38 mouse cellular contexts compared by ENCODE assay signal in the genomic region with DNA sequence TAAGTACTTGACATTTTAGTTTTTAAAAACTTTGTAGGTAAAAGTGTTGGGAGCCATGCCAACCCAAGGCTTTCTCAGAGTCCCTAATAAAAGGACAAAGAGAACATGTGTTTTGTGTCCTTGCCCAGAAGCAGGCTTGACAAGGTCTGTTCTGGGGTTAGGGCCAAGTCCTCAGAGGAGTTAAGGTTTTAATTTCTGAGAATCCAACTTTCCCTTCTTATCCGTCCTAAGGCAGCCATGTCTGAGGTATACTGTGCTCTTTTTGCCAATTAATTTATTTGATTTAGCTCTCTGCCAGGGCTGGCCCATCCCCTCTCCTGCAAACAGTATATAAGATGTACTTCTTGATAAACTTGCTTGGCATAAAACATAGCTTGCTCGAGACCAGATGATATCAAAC. TPM values are rescaled to one million over a fixed set of nuclear protein-coding genes. Genes with fewer than 3 reads are reported as not detected.
DNase-seq lines count a peak whose midpoint lies in the region; ATAC-seq and TF ChIP-seq lines count a peak whose summit lies in the region.
"Had no signal": no experiment of that assay in that cellular context is flagged by ENCODE, and none has a peak within 500 bp of the region (broad histone marks: within the 10 kb centered on the region; RNA-seq: fewer than 3 reads in every experiment).

No protein-coding gene starts in this region.

- no peaks in the 10 kb centered on the region for H3K27me3 ChIP-seq in limb, embryonic 14.5 days (ENCODE audit: control insufficient read depth, insufficient read depth, low read length)
- no peaks in the 10 kb centered on the region for H3K27me3 ChIP-seq in limb, embryonic 10.5 days (ENCODE audit: low read depth, poor library complexity, severe bottlenecking)
- no peaks in the 10 kb centered on the region for H3K27me3 ChIP-seq in MEL (ENCODE audit: control insufficient read depth in 1 of 2, insufficient read depth in 2 of 2, low read length in 2 of 2)
- no peaks in the 10 kb centered on the region for H3K27me3 ChIP-seq in limb, embryonic 15.5 days
- H3K27me3 ChIP-seq: CH12.LX; forebrain, embryonic 15.5 days; heart, embryonic 13.5 days; hindbrain, embryonic 13.5 days; midbrain, embryonic 15.5 days; neural tube, embryonic 12.5 days; stomach, embryonic 15.5 days had no signal

- H3K27ac ChIP-seq in limb, embryonic 14.5 days (replicated peaks; ENCODE audit: low read depth, low read length) = no peak overlapping the region
- H3K27ac ChIP-seq in limb, embryonic 10.5 days = no peak overlapping the region
- no peak overlapping the region for H3K27ac ChIP-seq in MEL (ENCODE audit: control insufficient read depth, low read depth, low read length)
- H3K27ac ChIP-seq in limb, embryonic 15.5 days = no peak overlapping the region; the same call in 1 of the 2 replicates
- H3K27ac ChIP-seq: forebrain, embryonic 15.5 days; heart, embryonic 13.5 days; hindbrain, embryonic 13.5 days; kidney, postnatal 0 days; left cerebral cortex, adult 2 months; midbrain, embryonic 15.5 days; neural tube, embryonic 12.5 days; stomach, embryonic 15.5 days had no signal

- 57% methylated on average over 2 of the region's 2 CpGs for WGBS in limb, embryonic 14.5 days
- 81% methylated on average over 2 of the region's 2 CpGs for WGBS in limb, embryonic 10.5 days
- WGBS in limb, embryonic 15.5 days = 49% methylated on average over 2 of the region's 2 CpGs

- no peak for TF ChIP-seq POLR2A in limb, embryonic 14.5 days (IDR thresholded peaks at IDR 0.05; ENCODE audit: borderline replicate concordance, extremely low read depth, insufficient read depth, insufficient read length)
- no peak for TF ChIP-seq POLR2A in MEL (IDR thresholded peaks at IDR 0.05; ENCODE audit: control insufficient read depth in 1 of 2, insufficient read depth in 1 of 2, low read depth in 1 of 2, low read length in 2 of 2, poor library complexity in 1 of 2)

- no peak overlapping the region for H3K4me3 ChIP-seq in limb, embryonic 14.5 days (replicated peaks; ENCODE audit: low read length)
- no peak overlapping the region for H3K4me3 ChIP-seq in limb, embryonic 10.5 days
- H3K4me3 ChIP-seq in MEL (ENCODE audit: control insufficient read depth in 1 of 2, insufficient read depth in 1 of 2, low read depth in 2 of 2, low read length in 2 of 2) = no peak overlapping the region
- no peak overlapping the region for H3K4me3 ChIP-seq in limb, embryonic 15.5 days
- H3K4me3 ChIP-seq: erythroblast, embryonic 14.5 days; forebrain, embryonic 15.5 days; heart, embryonic 13.5 days; hindbrain, embryonic 13.5 days; left cerebral cortex, adult 2 months; midbrain, embryonic 15.5 days; neural tube, embryonic 12.5 days; stomach, embryonic 15.5 days had no signal

- H3K4me1 ChIP-seq in limb, embryonic 14.5 days (ENCODE audit: control insufficient read depth, insufficient read depth, low read length) = no peaks in the 10 kb centered on the region
- no peaks in the 10 kb centered on the region for H3K4me1 ChIP-seq in limb, embryonic 10.5 days
- peaks cover 0 to 8% of the 10 kb centered on the region in 2 experiments; a peak in 2 of 4 replicates for H3K4me1 ChIP-seq in MEL (ENCODE audit: control insufficient read depth in 1 of 2, insufficient read depth in 2 of 2, low read length in 2 of 2)
- H3K4me1 ChIP-seq in limb, embryonic 15.5 days = no peaks in the 10 kb centered on the region
- H3K4me1 ChIP-seq: forebrain, embryonic 15.5 days; heart, embryonic 13.5 days; hindbrain, embryonic 13.5 days; midbrain, embryonic 15.5 days; neural tube, embryonic 12.5 days; stomach, embryonic 15.5 days had no signal

- H3K36me3 ChIP-seq in limb, embryonic 14.5 days (ENCODE audit: control insufficient read depth, insufficient read depth, low read length) = no peaks in the 10 kb centered on the region
- no peaks in the 10 kb centered on the region for H3K36me3 ChIP-seq in limb, embryonic 10.5 days
- peaks cover 0 to 9% of the 10 kb centered on the region in 2 experiments; a peak in 2 of 4 replicates for H3K36me3 ChIP-seq in MEL (ENCODE audit: control insufficient read depth in 1 of 2, insufficient read depth in 2 of 2, low read length in 2 of 2)
- H3K36me3 ChIP-seq in limb, embryonic 15.5 days = no peaks in the 10 kb centered on the region
- H3K36me3 ChIP-seq: forebrain, embryonic 15.5 days; G1E; heart, embryonic 13.5 days; hindbrain, embryonic 13.5 days; midbrain, embryonic 15.5 days; neural tube, embryonic 12.5 days; stomach, embryonic 15.5 days had no signal

- no peak overlapping the region for H3K9ac ChIP-seq in limb, embryonic 14.5 days (ENCODE audit: low read depth, low read length, severe bottlenecking)
- H3K9ac ChIP-seq in MEL (ENCODE audit: control insufficient read depth, low read depth, low read length, poor library complexity, severe bottlenecking) = no peak overlapping the region
- H3K9ac ChIP-seq in limb, embryonic 15.5 days = no peak overlapping the region
- H3K9ac ChIP-seq: forebrain, embryonic 15.5 days; heart, embryonic 13.5 days; hindbrain, embryonic 13.5 days; midbrain, embryonic 15.5 days; neural tube, embryonic 12.5 days; stomach, embryonic 15.5 days had no signal

- no peak for TF ChIP-seq RAD21 in MEL (IDR thresholded peaks at IDR 0.05; ENCODE audit: low read depth, low read length)

- peak; percentile 5 for DNase-seq in limb, embryonic 14.5 days (ENCODE audit: low spot score)
- no peak for DNase-seq in limb, embryonic 10.5 days (ENCODE audit: low spot score)
- DNase-seq in MEL (ENCODE audit: low read depth, low spot score) = peak; percentile 59
- DNase-seq in MN1 (ENCODE audit: low spot score) = peak; percentile 6
- no peak for DNase-seq in retina, embryonic 14.5 days (ENCODE audit: low spot score)
- DNase-seq in thymus, postnatal 0 days (ENCODE audit: low spot score) = no peak
- DNase-seq: B cell, adult 2 months; cerebellum, adult 11 months; cerebellum, postnatal 10 days; gastrocnemius, postnatal 10 days; heart, adult 11 months; heart, postnatal 14 days; kidney, adult 18-20 months; lung, postnatal 4 days; retina, postnatal 1 day; thymus, postnatal 14 days had no signal

- TF ChIP-seq EP300 in MEL (IDR thresholded peaks at IDR 0.05; ENCODE audit: low read depth in 1 of 2, low read length in 2 of 2) = peak in 1 of 2 experiments; percentile 51; a peak in 1 of 4 replicates

- ATAC-seq in limb, embryonic 14.5 days (ENCODE audit: low FRiP score, low read depth) = no peak
- 0 out of 2 replicates have a peak, but pooled peaks have one; percentile 44 for ATAC-seq in limb, embryonic 15.5 days (ENCODE audit: insufficient number of reproducible peaks, low FRiP score, low TSS enrichment, low read depth)
- ATAC-seq: forebrain, embryonic 15.5 days; inflammation-experienced regulatory T-cells, adult 6 months; midbrain, embryonic 15.5 days had no signal

- H3K79me2 ChIP-seq in MEL (ENCODE audit: control insufficient read depth, insufficient read depth, low read length, poor library complexity) = no peaks in the 10 kb centered on the region

- H3K9me3 ChIP-seq in limb, embryonic 14.5 days (ENCODE audit: control insufficient read depth, low read length) = no peaks in the 10 kb centered on the region
- no peaks in the 10 kb centered on the region for H3K9me3 ChIP-seq in limb, embryonic 10.5 days (replicated peaks)
- no peaks in the 10 kb centered on the region for H3K9me3 ChIP-seq in MEL (replicated peaks; ENCODE audit: insufficient read depth, low read length)
- no peaks in the 10 kb centered on the region for H3K9me3 ChIP-seq in limb, embryonic 15.5 days
- H3K9me3 ChIP-seq: forebrain, embryonic 15.5 days; G1E; heart, embryonic 13.5 days; hindbrain, embryonic 13.5 days; midbrain, embryonic 15.5 days; neural tube, embryonic 12.5 days; stomach, embryonic 15.5 days had no signal

- no peak for TF ChIP-seq CTCF in MEL (IDR thresholded peaks at IDR 0.05 in 2 of 3, conservative IDR thresholded peaks at IDR 0.05 in 1 of 3; ENCODE audit: control insufficient read depth in 1 of 3, insufficient read depth in 1 of 3, low read depth in 2 of 3, low read length in 3 of 3, poor library complexity in 1 of 3, severe bottlenecking in 1 of 3)

- no peak overlapping the region for H3K4me2 ChIP-seq in limb, embryonic 14.5 days (replicated peaks; ENCODE audit: low read depth, low read length, severe bottlenecking)
- H3K4me2 ChIP-seq in limb, embryonic 15.5 days = no peak overlapping the region
- H3K4me2 ChIP-seq: forebrain, embryonic 15.5 days; heart, embryonic 13.5 days; hindbrain, embryonic 13.5 days; midbrain, embryonic 15.5 days; neural tube, embryonic 12.5 days; stomach, embryonic 15.5 days had no signal

RNA-seq across cellular contexts. Expression of gene Acrv1, which starts 11.6 kb away (rescaled TPM):
- polyA plus RNA-seq in limb, embryonic 14.5 days (2012; rRNA removed) = not detected in 2 replicates
- polyA plus RNA-seq in limb, embryonic 14.5 days (2014; fragmentation: Nextera tagmentation; extraction: Ambion mirVana) = not detected in 2 replicates
- polyA plus RNA-seq in limb, embryonic 10.5 days (2016; fragmentation: Nextera tagmentation; extraction: Ambion mirVana) = not detected in 2 replicates
- not detected in 2 replicates for total RNA-seq in MEL (2012; rRNA removed)
- polyA plus RNA-seq in MEL (2012; ENCODE audit: insufficient read depth in 1 of 2, insufficient read length in 2 of 2, low read depth in 1 of 2, low replicate concordance in 2 of 2, missing spikeins in 1 of 2) = under 1 TPM in 1 of 2 experiments, not detected in 1; 0.18 TPM
- polyA plus RNA-seq in limb, embryonic 15.5 days (2015; fragmentation: Nextera tagmentation; extraction: Ambion mirVana) = not detected in 2 replicates
- 0.19 TPM in 1 of 2 replicates, not detected in the other for polyA plus RNA-seq in thymus, postnatal 0 days (2015; fragmentation: Nextera tagmentation; extraction: Ambion mirVana)
- total RNA-seq: adrenal gland, postnatal 36 days; CH12.LX; gastrocnemius, postnatal 10 days; heart, postnatal 14 days; layer of hippocampus, postnatal 10 days; left cerebral cortex, adult 2 months; left cerebral cortex, postnatal 36 days; liver, adult 2 months had no signal
- polyA plus RNA-seq: cortical plate, adult 2 months; embryonic facial prominence, embryonic 11.5 days; erythroblast, embryonic 14.5 days; forebrain, embryonic 15.5 days; G1E; heart, embryonic 13.5 days; hindbrain, embryonic 13.5 days; inflammation-experienced regulatory T-cells, adult 6 months; kidney, postnatal 0 days; large intestine, adult 2 months; liver, adult 2 months; liver, embryonic 16.5 days; midbrain, embryonic 15.5 days; neural tube, embryonic 12.5 days; spleen, adult 2 months; stomach, embryonic 15.5 days had no signal

RNA-seq across cellular contexts. Expression of gene A630095E13Rik, which starts 38.2 kb away (rescaled TPM):
- not detected in 2 replicates for polyA plus RNA-seq in limb, embryonic 14.5 days (2012; rRNA removed)
- polyA plus RNA-seq in limb, embryonic 14.5 days (2014; fragmentation: Nextera tagmentation; extraction: Ambion mirVana) = not detected in 2 replicates
- polyA plus RNA-seq in limb, embryonic 10.5 days (2016; fragmentation: Nextera tagmentation; extraction: Ambion mirVana) = not detected in 2 replicates
- total RNA-seq in MEL (2012; rRNA removed) = not detected in 2 replicates
- not detected for polyA plus RNA-seq in MEL (2012; ENCODE audit: insufficient read depth in 1 of 2, insufficient read length in 2 of 2, low read depth in 1 of 2, low replicate concordance in 2 of 2, missing spikeins in 1 of 2)
- not detected in 2 replicates for polyA plus RNA-seq in limb, embryonic 15.5 days (2015; fragmentation: Nextera tagmentation; extraction: Ambion mirVana)
- 0.60 TPM in 2 replicates for polyA plus RNA-seq in thymus, postnatal 0 days (2015; fragmentation: Nextera tagmentation; extraction: Ambion mirVana)
- total RNA-seq: adrenal gland, postnatal 36 days; gastrocnemius, postnatal 10 days; heart, postnatal 14 days; layer of hippocampus, postnatal 10 days; left cerebral cortex, adult 2 months; left cerebral cortex, postnatal 36 days; liver, adult 2 months had no signal
- polyA plus RNA-seq: cortical plate, adult 2 months; embryonic facial prominence, embryonic 11.5 days; erythroblast, embryonic 14.5 days; forebrain, embryonic 15.5 days; G1E; heart, embryonic 13.5 days; hindbrain, embryonic 13.5 days; inflammation-experienced regulatory T-cells, adult 6 months; kidney, postnatal 0 days; large intestine, adult 2 months; liver, adult 2 months; liver, embryonic 16.5 days; midbrain, embryonic 15.5 days; neural tube, embryonic 12.5 days; spleen, adult 2 months; stomach, embryonic 15.5 days had no signal

RNA-seq across cellular contexts. Expression of gene Chek1, which starts 45.4 kb away (rescaled TPM):
- 17.2 and 18.4 TPM in 2 replicates for polyA plus RNA-seq in limb, embryonic 14.5 days (2012; rRNA removed)
- 32.7 and 32.9 TPM in 2 replicates for polyA plus RNA-seq in limb, embryonic 14.5 days (2014; fragmentation: Nextera tagmentation; extraction: Ambion mirVana)
- polyA plus RNA-seq in limb, embryonic 10.5 days (2016; fragmentation: Nextera tagmentation; extraction: Ambion mirVana) = 55.4 and 64.2 TPM in 2 replicates
- 26.7 and 31.1 TPM in 2 replicates for total RNA-seq in MEL (2012; rRNA removed)
- 10 to 100 TPM in 1 of 2 experiments, not detected in 1; 33.3 TPM for polyA plus RNA-seq in MEL (2012; ENCODE audit: insufficient read depth in 1 of 2, insufficient read length in 2 of 2, low read depth in 1 of 2, low replicate concordance in 2 of 2, missing spikeins in 1 of 2)
- polyA plus RNA-seq in limb, embryonic 15.5 days (2015; fragmentation: Nextera tagmentation; extraction: Ambion mirVana) = 24.4 and 26.0 TPM in 2 replicates
- polyA plus RNA-seq in thymus, postnatal 0 days (2015; fragmentation: Nextera tagmentation; extraction: Ambion mirVana) = 37.3 and 44.4 TPM in 2 replicates

Comparison
In these comparisons a context has a peak if more than half of its experiments do, and no peak if none do; other contexts are left out.
1. DNase-seq: peak in limb, embryonic 14.5 days (single experiment), MEL (single experiment) and MN1 (single experiment); none in limb, embryonic 10.5 days (single experiment), retina, embryonic 14.5 days (single experiment) and thymus, postnatal 0 days (single experiment).